Comparison of ENCODE assay signal across 44 mouse cellular contexts in the genomic region with DNA sequence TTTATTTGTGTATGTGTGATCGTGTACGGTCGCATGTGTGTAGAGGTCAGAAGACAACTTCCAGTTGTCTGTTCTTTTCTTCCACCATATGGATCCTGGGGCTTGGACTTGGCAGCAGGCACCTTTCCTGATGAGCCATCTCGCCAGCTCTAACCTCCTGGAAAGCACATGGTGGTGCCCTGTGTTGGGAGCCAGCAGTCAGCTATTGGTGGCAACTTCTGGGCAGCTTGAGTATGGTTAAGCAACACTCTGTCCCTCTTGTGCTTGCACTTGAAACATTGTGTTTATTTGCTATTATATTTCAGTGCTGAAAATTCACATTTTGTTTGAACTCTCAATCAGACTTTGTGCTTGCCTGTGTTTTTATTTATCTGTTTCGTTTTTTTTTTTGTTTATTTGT. TPM values are rescaled to one million over a fixed set of nuclear protein-coding genes. Genes with fewer than 3 reads are reported as not detected.
"Had no signal": no experiment of that assay in that cellular context is flagged by ENCODE, and none has a peak within 500 bp of the region (broad histone marks: within the 10 kb centered on the region; RNA-seq: fewer than 3 reads in every experiment).

No protein-coding gene starts in this region.

- H3K4me3 ChIP-seq: left cerebral cortex, adult 2 months; limb, embryonic 10.5 days; limb, embryonic 12.5 days; limb, embryonic 13.5 days; limb, embryonic 15.5 days; liver, embryonic 12.5 days; liver, embryonic 13.5 days; liver, embryonic 15.5 days; lung, embryonic 15.5 days; megakaryocyte, embryonic 14.5 days; midbrain, embryonic 10.5 days; midbrain, embryonic 12.5 days; midbrain, embryonic 13.5 days; midbrain, embryonic 15.5 days; myocyte; neural tube, embryonic 12.5 days had no signal

- DNase-seq: left cerebral cortex, postnatal 4 days; liver, postnatal 0 days; lung, adult 2 months; lung, postnatal 14 days had no signal

- ATAC-seq: midbrain, embryonic 13.5 days; midbrain, embryonic 15.5 days; midbrain, embryonic 16.5 days had no signal

- H3K27me3 ChIP-seq: limb, embryonic 12.5 days; limb, embryonic 13.5 days; limb, embryonic 15.5 days; liver, embryonic 12.5 days; liver, embryonic 13.5 days; liver, embryonic 15.5 days; lung, embryonic 15.5 days; megakaryocyte, embryonic 14.5 days; midbrain, embryonic 12.5 days; midbrain, embryonic 13.5 days; midbrain, embryonic 15.5 days; neural tube, embryonic 12.5 days had no signal

- H3K9me3 ChIP-seq: limb, embryonic 10.5 days; limb, embryonic 12.5 days; limb, embryonic 13.5 days; limb, embryonic 15.5 days; liver, embryonic 12.5 days; liver, embryonic 13.5 days; liver, embryonic 15.5 days; lung, embryonic 15.5 days; megakaryocyte, embryonic 14.5 days; midbrain, embryonic 10.5 days; midbrain, embryonic 12.5 days; midbrain, embryonic 13.5 days; midbrain, embryonic 15.5 days; neural tube, embryonic 12.5 days had no signal

- H3K27ac ChIP-seq: left cerebral cortex, adult 2 months; limb, embryonic 10.5 days; limb, embryonic 12.5 days; limb, embryonic 13.5 days; limb, embryonic 15.5 days; liver, embryonic 12.5 days; liver, embryonic 13.5 days; liver, embryonic 14.5 days; liver, embryonic 15.5 days; lung, embryonic 15.5 days; macrophage; midbrain, embryonic 10.5 days; midbrain, embryonic 12.5 days; midbrain, embryonic 13.5 days; midbrain, embryonic 15.5 days; neural tube, embryonic 12.5 days had no signal

- H3K9ac ChIP-seq: limb, embryonic 12.5 days; limb, embryonic 13.5 days; limb, embryonic 15.5 days; liver, embryonic 12.5 days; liver, embryonic 13.5 days; liver, embryonic 14.5 days; liver, embryonic 15.5 days; liver, postnatal 0 days; lung, embryonic 14.5 days; lung, embryonic 15.5 days; midbrain, embryonic 12.5 days; midbrain, embryonic 13.5 days; midbrain, embryonic 15.5 days; neural tube, embryonic 12.5 days had no signal

- H3K4me2 ChIP-seq: limb, embryonic 12.5 days; limb, embryonic 13.5 days; limb, embryonic 15.5 days; liver, embryonic 11.5 days; liver, embryonic 12.5 days; liver, embryonic 13.5 days; liver, embryonic 15.5 days; lung, embryonic 14.5 days; lung, embryonic 15.5 days; midbrain, embryonic 11.5 days; midbrain, embryonic 12.5 days; midbrain, embryonic 13.5 days; midbrain, embryonic 15.5 days; neural tube, embryonic 12.5 days had no signal

- H3K4me1 ChIP-seq: limb, embryonic 10.5 days; limb, embryonic 12.5 days; limb, embryonic 13.5 days; limb, embryonic 15.5 days; midbrain, embryonic 10.5 days; midbrain, embryonic 12.5 days; midbrain, embryonic 13.5 days; midbrain, embryonic 15.5 days; neural tube, embryonic 12.5 days had no signal

RNA-seq across cellular contexts. Expression of a gene that starts 22.2 kb away (rescaled TPM):
- total RNA-seq: left cerebral cortex, adult 18-20 months; left cerebral cortex, adult 2 months; left cerebral cortex, adult 8-10 months; left cerebral cortex, postnatal 10 days; left cerebral cortex, postnatal 14 days; left cerebral cortex, postnatal 25 days; left cerebral cortex, postnatal 36 days; left cerebral cortex, postnatal 4 days; liver, adult 2 months; megakaryocyte progenitor cell, adult 5-6 weeks; megakaryocyte, adult 5-6 weeks; megakaryocyte-erythroid progenitor cell, adult 5-6 weeks; monocyte, adult 5-6 weeks had no signal
- polyA plus RNA-seq: limb, embryonic 10.5 days; limb, embryonic 11.5 days; limb, embryonic 12.5 days; limb, embryonic 13.5 days; limb, embryonic 14.5 days; limb, embryonic 15.5 days; liver, embryonic 11.5 days; liver, embryonic 12.5 days; liver, embryonic 13.5 days; liver, embryonic 14.5 days; liver, embryonic 15.5 days; liver, embryonic 16.5 days; liver, postnatal 0 days; lung, embryonic 14.5 days; lung, embryonic 15.5 days; lung, embryonic 16.5 days; macrophage; midbrain, embryonic 10.5 days; midbrain, embryonic 11.5 days; midbrain, embryonic 12.5 days; midbrain, embryonic 13.5 days; midbrain, embryonic 14.5 days; midbrain, embryonic 15.5 days; midbrain, embryonic 16.5 days; midbrain, postnatal 0 days; neural tube, embryonic 11.5 days; neural tube, embryonic 12.5 days had no signal
